Mouse (Mus musculus) kidney, postnatal 4 days (tissue): Measurements from ENCODE around the gene Kif23.

Experiments
- DNase-seq, 2 experiments: peaks; one replicate each; pipeline ENCODE4 v3.0.0; 2021; ENCODE audit warnings: mixed read lengths in 2 of 2

The Kif23 gene

GRCm38 (mm10) chr9:61902445-61902844 is 44.1 kb downstream of the Kif23 start:
- DNase-seq: no peak

DNA sequence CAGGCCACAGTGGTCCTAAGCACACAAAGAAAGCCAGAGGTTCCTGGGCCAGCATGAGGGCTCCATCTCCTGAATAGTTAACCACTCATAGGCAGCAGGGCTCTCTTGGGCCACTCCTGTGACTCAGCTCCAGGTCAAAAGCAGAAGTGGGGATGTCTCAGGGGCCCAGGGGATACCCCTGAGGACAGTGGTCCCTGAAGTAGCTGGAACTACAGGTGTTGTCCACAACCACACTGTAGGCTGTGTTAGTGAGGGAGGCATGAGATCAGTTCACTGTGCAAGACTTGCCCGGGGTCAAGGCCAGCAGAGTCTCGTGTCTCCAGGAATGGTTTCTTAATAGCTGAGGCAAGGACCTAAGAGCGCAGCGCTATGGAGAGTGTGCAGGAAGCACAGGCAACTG is 45.0 kb downstream of the Kif23 start:
- no peak for DNase-seq

- peak; percentile 91 to 94 for DNase-seq
Observed at GRCm38 (mm10) chr9:61899804-61900203, 46.8 kb downstream of the Kif23 start.

GRCm38 (mm10) chr9:61898401-61898800 is 48.2 kb downstream of the Kif23 start:
- peak; percentile 94 to 96 for DNase-seq

- peak; percentile 49 to 60 for DNase-seq
Observed at GRCm38 (mm10) chr9:61895014-61895413, 51.6 kb downstream of the Kif23 start.

- no peak for DNase-seq
Observed at GRCm38 (mm10) chr9:61889855-61890254, 56.7 kb downstream of the Kif23 start.

DNA sequence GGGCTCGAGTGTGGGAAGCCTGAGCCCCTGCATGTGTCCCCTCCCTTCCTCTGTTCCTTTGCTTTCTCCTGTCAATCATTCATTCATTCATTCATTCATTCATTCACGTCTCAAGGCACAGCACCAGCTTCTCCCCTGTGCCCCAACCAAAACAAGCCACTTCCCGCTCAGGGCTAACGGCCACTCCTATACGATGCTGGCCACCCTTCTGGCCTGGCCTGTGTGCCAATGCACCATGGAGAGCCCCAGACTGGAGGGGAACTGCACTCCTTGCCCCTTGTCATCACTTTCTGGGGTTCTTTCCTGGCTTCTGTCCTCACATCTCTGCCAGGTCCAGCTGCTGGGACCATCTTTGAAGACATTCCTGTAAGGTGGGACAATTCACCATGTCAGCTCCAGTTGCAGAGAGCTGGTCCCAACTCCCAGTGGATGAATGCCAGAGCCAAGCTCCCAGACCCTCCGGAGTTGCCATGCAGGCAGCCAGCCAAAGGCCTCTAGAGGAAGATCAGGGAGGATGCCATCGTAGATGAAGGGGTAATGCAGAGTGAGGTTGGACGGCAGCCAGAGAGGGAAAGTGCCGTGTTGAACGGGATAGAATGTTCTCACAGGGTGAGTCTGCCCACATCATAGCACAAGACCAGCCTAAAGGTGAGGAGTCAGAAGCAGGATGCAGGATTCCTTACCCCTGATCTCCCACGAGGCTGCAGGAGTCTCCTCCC is 58.8 kb downstream of the Kif23 start:
- no peak for DNase-seq

GRCm38 (mm10) chr9:61885964-61886363 is 60.6 kb downstream of the Kif23 start:
- no peak for DNase-seq

DNA sequence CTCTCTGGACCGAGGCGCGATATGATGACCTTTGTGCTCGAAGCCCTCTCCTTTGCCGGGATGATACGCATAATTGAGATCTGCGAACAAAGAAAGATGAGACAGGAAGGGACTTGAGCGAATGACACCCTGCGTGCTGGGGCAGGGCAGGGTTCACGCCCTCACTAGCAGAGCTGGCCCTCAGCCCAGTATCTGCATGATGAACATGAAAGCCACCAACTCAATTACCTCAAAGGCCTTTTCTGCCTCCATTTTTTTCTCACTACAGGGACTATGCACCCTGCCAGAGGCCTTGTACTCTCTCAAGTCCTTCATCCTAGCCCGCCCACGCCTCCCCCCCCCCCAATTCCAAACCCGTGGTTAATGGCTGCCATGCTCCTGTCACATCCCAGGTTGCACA is 61.6 kb downstream of the Kif23 start:
- peak; percentile 30 to 43 for DNase-seq

DNA sequence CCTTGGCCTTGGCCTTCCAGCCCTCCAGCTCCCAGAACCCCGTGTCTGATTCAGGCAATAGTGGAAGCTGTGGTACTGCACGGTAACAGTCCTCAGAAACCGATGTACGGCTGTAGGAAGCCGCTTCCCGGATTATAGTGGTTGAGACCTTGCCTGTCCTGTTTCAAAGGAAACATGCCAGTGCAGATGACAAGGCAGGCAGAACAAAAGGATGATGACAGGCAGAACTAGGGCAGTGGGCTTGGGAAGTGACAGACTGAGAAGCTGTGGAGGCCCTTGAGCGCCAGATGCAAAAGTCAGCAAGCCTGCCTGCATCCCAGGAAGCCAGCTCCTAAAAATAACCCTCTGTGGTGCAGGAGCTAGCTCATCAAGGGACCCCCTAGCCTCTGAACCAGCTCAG is 62.2 kb downstream of the Kif23 start:
- DNase-seq: no peak

DNA sequence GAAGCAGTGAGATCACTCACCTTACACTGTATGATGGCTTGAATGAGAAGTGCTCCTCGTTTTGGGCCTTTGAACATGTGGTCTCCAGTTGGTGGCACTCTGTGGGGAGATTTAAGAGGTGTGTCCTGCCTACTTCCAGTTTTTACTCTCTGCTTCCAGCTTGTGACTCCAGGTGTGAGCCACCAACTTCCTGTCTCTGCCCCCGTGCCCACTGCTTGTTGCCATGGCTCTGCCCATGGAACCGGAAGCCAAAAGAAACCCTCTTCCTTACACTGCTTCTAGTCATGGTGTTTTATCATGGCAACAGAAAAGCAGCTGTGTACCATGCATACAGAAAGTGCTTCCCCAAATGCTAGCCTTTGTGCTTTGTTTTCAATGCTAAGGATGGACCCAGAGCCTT is 64.4 kb downstream of the Kif23 start:
- DNase-seq: no peak

DNA sequence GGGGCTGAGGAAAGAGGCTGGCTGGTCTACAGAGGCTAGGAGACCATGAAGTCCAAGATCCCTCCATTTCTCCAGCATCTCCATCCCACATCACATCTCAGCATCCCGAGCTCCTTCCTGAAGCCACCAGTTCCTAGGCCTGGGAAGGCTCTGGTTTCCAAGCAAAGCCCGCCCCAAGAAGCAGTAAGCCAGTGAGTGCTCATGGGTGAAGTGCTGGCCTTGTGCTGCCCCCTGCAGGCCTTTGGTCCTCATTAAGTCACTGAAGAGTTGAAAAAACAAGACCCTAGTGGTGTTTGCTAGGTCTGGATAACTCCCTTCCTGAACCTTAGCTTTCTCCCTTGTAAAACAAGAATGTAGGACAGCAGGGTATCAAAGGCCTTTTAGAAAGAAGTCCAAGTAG is 67.7 kb downstream of the Kif23 start:
- DNase-seq: peak; percentile 89 to 91

DNA sequence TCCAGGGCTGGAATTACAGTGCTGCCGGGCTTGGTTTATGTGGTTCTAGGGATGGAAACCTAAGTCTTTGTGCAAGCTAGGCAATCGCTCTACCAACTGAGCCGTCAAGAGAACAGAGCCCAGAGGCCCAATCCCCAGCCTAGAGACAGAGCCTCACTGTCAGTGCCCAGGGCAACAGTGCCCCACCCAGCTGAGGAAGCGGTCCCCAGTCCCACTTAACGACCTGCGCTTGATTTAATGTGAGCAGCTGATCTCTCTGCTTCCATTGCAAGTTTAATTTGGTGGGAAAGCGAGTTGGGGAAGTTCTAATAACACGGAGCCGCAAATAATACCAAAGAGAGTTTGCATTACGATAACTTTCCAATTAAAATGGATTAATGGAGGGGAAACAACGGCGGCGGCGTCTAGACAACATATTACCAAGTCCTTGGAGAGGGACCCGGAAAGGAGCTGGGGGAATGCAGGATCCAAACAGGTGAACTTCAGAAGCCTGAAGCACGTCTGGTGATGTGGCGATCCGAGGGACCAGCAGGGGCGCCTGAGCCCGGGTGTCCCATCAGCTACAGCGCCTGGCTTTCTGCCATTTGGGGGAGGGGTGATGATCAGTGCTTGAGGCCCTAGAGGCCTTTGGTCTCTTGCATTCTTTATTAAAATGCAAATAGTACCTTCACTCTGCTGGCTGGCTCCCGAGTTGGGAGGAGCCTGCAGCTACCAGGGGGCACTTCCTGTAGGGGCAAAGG is 69.0 kb downstream of the Kif23 start:
- peak; percentile 81 to 87 for DNase-seq

DNA sequence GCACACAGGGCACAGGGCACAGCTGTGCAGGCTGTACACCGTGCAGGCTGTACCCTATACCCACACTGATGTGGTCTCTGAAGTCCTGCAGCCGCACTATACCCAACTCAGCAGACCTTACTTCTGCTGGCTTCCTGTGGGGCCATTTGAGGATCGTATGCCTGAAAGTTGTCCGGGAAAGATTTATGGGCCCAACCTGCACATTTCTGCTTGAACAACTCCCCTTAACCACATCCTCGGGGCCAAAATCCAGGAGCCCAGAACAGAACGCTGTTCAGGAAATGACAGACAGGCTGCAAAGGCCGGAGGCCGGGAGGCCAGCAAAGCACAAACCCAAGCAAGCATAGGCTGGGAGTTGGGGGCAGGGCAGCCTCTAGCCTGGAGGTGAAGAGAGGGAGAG is 73.2 kb downstream of the Kif23 start:
- peak; percentile 39 to 54 for DNase-seq

DNA sequence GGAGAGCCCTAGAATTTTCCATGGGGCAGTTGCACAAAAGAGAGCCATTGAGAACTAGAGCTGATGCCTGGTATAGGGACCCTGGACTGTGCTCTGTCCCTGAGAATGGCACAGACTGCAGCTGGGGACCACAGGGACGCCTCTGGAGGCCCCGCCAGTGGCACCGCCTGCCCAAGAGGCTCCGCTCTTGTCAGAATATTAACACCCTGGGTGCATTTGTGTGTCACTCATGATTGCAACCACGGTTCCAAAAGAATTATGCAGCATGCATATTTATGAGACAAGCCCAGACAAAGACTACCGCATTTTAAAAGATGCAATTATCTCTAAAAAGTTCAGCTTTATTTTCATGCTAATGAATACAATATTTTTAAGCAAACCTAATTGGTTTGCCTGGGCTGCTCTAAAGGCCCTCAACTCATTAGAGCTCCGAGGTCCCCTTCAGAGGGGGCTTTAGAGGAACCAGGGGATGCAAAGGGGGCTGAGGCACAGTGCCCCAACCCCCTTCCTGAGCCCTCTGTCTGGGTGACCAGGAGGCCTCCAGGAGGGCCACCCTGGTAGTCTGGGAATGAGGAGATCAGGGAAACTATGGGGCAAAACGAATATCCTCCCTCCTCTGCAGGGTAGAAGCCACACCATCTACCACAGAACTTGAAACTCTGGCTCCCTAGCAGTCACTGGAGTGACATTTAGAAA is 74.2 kb downstream of the Kif23 start:
- no peak for DNase-seq

DNA sequence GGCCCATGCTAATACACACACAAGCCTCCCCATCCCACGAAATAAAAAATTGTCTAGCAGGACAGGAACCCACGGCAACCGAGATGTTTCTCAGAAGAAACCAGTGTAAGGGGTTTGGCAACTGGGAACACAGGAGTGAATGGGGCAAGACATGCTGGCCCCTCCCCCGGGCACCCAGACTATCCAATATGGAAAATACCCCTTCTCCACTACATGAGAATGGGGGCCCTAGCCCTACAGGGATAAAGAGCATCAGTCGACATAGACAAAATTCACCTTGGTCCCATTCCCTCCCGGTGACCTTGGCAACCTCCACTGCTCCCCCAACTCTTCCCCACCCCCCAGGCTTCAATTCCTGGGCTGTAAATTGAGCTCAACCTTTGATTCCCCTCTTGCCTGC is 74.7 kb downstream of the Kif23 start:
- no peak for DNase-seq

DNA sequence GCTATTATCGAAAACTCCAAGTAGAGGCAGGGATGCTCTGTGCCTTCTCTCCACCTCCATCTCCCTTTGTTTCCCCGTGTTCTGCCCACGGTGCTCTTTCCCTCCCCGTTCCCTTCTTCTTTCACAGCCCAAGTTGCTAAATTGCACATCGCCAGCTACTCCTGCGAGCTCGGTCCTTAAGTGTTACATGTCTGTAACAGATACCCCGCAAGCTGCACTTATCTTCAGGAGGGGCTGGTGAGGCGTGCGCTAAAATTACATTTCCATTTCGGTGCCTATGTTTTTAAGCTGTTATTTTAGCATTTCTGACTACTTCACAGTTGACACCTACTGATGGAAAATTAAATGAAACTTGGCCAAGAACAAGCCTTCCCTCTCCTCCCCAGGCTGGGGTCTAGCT is 78.9 kb downstream of the Kif23 start:
- no peak for DNase-seq
